Mouse (Mus musculus) lung, postnatal 36 days (tissue): ENCODE measurements around the gene Msh6.
"Not testable (repeated sequence)": the region's sequence is repeated elsewhere in the genome, so short reads cannot be mapped to it uniquely, and the experiment has no call there.

ENCODE experiments used
- DNase-seq: peaks from one replicate; pipeline ENCODE4 v3.0.0; 2022; ENCODE audit warnings: mixed read lengths

Msh6 gene

GRCm38 (mm10) chr17:87982112-87982511, 7.2 kb downstream of the Msh6 start:
- DNase-seq: peak; percentile 10

- no peak for DNase-seq
Measured at GRCm38 (mm10) chr17:87983313-87983712, 8.5 kb downstream of the Msh6 start.

- peak; percentile 26 for DNase-seq
Measured at GRCm38 (mm10) chr17:87984440-87985214, 9.8 kb downstream of the Msh6 start.

- DNase-seq: no peak
Measured at GRCm38 (mm10) chr17:87985916-87986315, 11.1 kb downstream of the Msh6 start.

GRCm38 (mm10) chr17:87987507-87987906, 12.6 kb downstream of the Msh6 start:
- DNase-seq: no peak

GRCm38 (mm10) chr17:87992154-87992553, 17.3 kb downstream of the Msh6 start:
- no peak for DNase-seq

- no peak for DNase-seq
Measured at GRCm38 (mm10) chr17:87993338-87993737, 18.5 kb downstream of the Msh6 start.

GRCm38 (mm10) chr17:87997808-87998207, 22.9 kb downstream of the Msh6 start:
- no peak for DNase-seq

- no peak for DNase-seq
Measured at GRCm38 (mm10) chr17:88004892-88005291, 30.0 kb downstream of the Msh6 start.

- no peak for DNase-seq
Measured at GRCm38 (mm10) chr17:88006956-88007355, 32.1 kb downstream of the Msh6 start.

- no peak for DNase-seq
Measured at GRCm38 (mm10) chr17:88014456-88014855, 39.6 kb downstream of the Msh6 start.

GRCm38 (mm10) chr17:88016027-88016426, 41.2 kb downstream of the Msh6 start:
- DNase-seq: not testable (repeated sequence)

- no peak for DNase-seq
Measured at GRCm38 (mm10) chr17:88023924-88024323, 49.1 kb downstream of the Msh6 start.

GRCm38 (mm10) chr17:88025227-88025626, 50.4 kb downstream of the Msh6 start:
- peak; percentile 91 for DNase-seq

GRCm38 (mm10) chr17:88029194-88029970, 54.5 kb downstream of the Msh6 start:
- no peak for DNase-seq

GRCm38 (mm10) chr17:88031755-88032154, 56.9 kb downstream of the Msh6 start:
- no peak for DNase-seq

GRCm38 (mm10) chr17:88034418-88034817, 59.6 kb downstream of the Msh6 start:
- DNase-seq: no peak
